Mouse (Mus musculus) olfactory bulb, adult 2 months (tissue): Measurements from ENCODE around the gene Olfr544. TPM values are rescaled to one million over a fixed set of nuclear protein-coding genes. Genes with fewer than 3 reads are reported as not detected.

Experiments
- H3K27ac ChIP-seq: fragments of 200-500 bp; 2 replicates; pipeline ENCODE4 v1.5.1; 2012; ENCODE audit warnings: low read depth, low read length; ENCODE audit not compliant: insufficient read depth
- H3K4me1 ChIP-seq: fragments of 200-500 bp; 2 replicates; pipeline ENCODE4 v1.6.1; 2012; ENCODE audit warnings: low read length; ENCODE audit not compliant: control insufficient read depth, insufficient read depth
- H3K4me3 ChIP-seq: fragments of 200-500 bp; 2 replicates; pipeline ENCODE4 v1.5.1; 2012; ENCODE audit warnings: mild to moderate bottlenecking, low read depth, low read length, moderate library complexity; ENCODE audit not compliant: insufficient read depth
- CTCF ChIP-seq: fragments of 200-500 bp; IDR thresholded peaks from 2 replicates; pipeline ENCODE4 v1.5.1; 2012; ENCODE audit warnings: low read depth, mild to moderate bottlenecking, low read length, moderate library complexity; ENCODE audit not compliant: insufficient read depth
- POLR2A ChIP-seq: fragments of 200-500 bp; IDR thresholded peaks from 2 replicates; pipeline ENCODE4 v1.6.1; 2012; ENCODE audit warnings: mild to moderate bottlenecking, low read depth, low read length, moderate library complexity; ENCODE audit not compliant: insufficient read depth
- WGBS: fragments of 180-500 bp; shearing (Covaris S2); methylation state at CpG from one replicate; pipeline ENCODE4 v1.1.7; 2018; 5-methylcytosine and 5-hydroxymethylcytosine counted together
- polyA plus RNA-seq: library from polyadenylated mRNA; stranded (reverse); fragments of >200 nt; gene quantifications from 2 replicates; pipeline ENCODE4 v1.2.4, GENCODE M21; 2012; ENCODE audit warnings: low replicate concordance; ENCODE audit not compliant: missing spikeins, insufficient read depth, insufficient read length

The Olfr544 gene
- polyA plus RNA-seq, 1 experiment, result not detected

GRCm38 (mm10) chr7:102444301-102444700 lies 43.8 kb downstream of the Olfr544 start:
- Histone ChIP-seq H3K4me3 (no peak overlapping the region), H3K27ac (no peak overlapping the region), H3K4me1 (peaks cover 3% of the 10 kb centered on the region; the same call in 1 of the 2 replicates)
- no peak for TF ChIP-seq POLR2A
- no peak for TF ChIP-seq CTCF
- WGBS, result 82% methylated on average over 2 of the region's 2 CpGs

DNA sequence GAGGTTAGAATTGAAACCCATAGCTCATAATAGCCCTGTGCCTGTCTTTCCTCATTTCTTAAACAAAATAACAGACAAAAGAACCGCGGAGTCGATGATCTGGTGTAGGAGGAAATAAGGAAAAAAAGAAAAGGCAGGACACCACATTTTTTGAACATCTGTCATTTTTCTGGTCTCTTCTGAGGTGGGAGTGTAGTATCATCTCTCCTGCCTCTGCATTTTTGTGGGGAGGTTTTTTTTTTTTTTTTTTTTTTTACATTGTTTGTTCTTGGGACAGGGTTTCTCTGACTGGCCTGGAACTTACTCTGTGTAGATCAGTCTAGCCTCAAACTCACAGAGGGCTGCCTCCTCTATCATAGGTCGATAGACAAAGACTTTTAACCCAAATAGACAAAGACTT lies 45.7 kb downstream of the Olfr544 start:
- Histone ChIP-seq H3K27ac (no peak overlapping the region), H3K4me3 (peak overlapping the region; percentile 80), H3K4me1 (peaks cover 3% of the 10 kb centered on the region; the same call in 1 of the 2 replicates)
- TF ChIP-seq POLR2A (no peak), CTCF (no peak)
- WGBS, result 1% methylated on average over 4 of the region's 4 CpGs

DNA sequence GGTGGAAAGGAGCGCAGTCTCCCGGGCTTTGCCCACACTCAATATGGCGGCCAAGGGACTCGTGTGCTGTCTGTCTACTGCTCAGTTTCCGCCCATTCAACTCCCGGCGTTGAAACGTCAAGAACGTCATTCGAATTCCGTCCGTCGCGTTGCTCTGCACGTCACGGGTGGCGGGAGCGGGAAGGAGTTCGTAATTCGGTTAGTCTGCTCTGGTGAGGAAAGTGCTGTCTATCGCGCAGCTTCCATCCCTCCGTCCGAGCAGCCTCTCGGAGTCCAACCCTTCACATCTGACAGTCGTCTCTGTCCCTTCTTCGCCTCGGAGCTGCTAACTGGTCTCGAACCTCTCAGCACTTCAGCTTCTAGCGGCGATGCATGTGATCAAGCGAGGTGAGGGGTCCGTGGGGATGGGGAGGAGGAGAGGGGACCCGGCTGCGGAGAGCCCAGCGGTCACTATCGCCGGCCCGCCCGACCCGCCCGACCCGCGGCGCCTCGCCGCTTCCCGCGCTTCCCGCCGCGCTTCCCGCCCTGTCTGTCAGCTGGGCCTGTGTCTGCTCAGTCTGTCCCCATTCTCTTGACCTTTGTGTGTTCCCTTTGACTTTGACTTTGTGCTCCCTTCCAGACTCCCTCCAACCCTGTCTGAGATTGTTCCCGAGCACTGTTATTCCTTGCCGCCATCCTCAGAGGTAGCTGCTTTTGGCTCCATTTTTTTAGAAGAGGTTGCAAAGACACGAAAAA lies 46.3 kb downstream of the Olfr544 start, which contains the start of gene Rrm1:
TSS of gene Rrm1 (plus strand) at position 39 of the 735 bp plus-strand sequence.
- no peak within 1 kb of the TSS for H3K27ac ChIP-seq
- peak within 1 kb of the TSS; percentile 80 for H3K4me3 ChIP-seq
- under 1% methylated on average over 53 of the region's 56 CpGs for WGBS
- TF ChIP-seq POLR2A (0 out of 2 replicates have a peak, but pooled peaks have one; percentile 21), CTCF (no peak)
- peaks cover 3% of the 10 kb centered on the region; the same call in 1 of the 2 replicates for H3K4me1 ChIP-seq

- Histone ChIP-seq H3K4me1 (peaks cover 3% of the 10 kb centered on the region; the same call in 1 of the 2 replicates), H3K27ac (no peak overlapping the region), H3K4me3 (no peak overlapping the region; the same call in 1 of the 2 replicates)
- 50% methylated on average over 15 of the region's 15 CpGs for WGBS
- TF ChIP-seq CTCF (no peak), POLR2A (no peak)
Observed at GRCm38 (mm10) chr7:102440822-102441656, 47.1 kb downstream of the Olfr544 start.

DNA sequence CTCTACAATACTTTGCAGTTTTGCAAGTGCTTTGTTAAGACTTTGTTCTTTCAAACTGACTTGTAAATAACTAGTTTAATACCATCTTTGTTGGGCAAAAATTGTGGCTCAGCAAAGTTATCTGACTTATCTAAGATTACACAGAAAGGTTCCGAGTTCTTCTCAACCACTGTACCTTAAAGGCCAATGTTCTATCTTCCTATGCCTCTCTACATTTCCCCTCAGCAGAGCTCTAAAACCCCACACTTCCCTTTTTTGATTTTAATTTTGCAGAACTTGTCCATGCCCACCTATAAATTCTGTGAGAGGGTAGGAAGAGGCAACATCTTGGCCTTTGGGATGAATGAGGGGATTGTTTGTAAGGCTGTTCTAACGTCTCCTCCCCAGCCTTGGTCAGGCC lies 53.8 kb downstream of the Olfr544 start:
- no peak overlapping the region for H3K27ac ChIP-seq
- no peaks in the 10 kb centered on the region for H3K4me1 ChIP-seq
- TF ChIP-seq CTCF (no peak), POLR2A (no peak)
- WGBS, result 83% methylated on average over 2 of the region's 2 CpGs
- no peak overlapping the region for H3K4me3 ChIP-seq

Other genes with a start within 250 kb of the Olfr544 start
- not detected in 2 replicates for gene Rhog, start 232.3 kb downstream of the Olfr544 start, polyA plus RNA-seq
- not detected in 2 replicates for gene Stim1, start 220.5 kb downstream of the Olfr544 start, polyA plus RNA-seq
- gene Rrm1, start 46.6 kb downstream of the Olfr544 start, polyA plus RNA-seq, result not detected in 2 replicates
- not detected in 2 replicates for gene Olfr543, start 6.6 kb downstream of the Olfr544 start, polyA plus RNA-seq
- not detected in 2 replicates for gene Olfr545, start 11.3 kb upstream of the Olfr544 start, polyA plus RNA-seq
- gene Olfr547, start 46.4 kb upstream of the Olfr544 start, polyA plus RNA-seq, result not detected in 2 replicates
- gene Olfr548-ps1, start 52.6 kb upstream of the Olfr544 start, polyA plus RNA-seq, result not detected in 2 replicates
- not detected in 2 replicates for gene Olfr549, start 61.6 kb upstream of the Olfr544 start, polyA plus RNA-seq
- not detected in 2 replicates for gene Trim21, start 77.2 kb upstream of the Olfr544 start, polyA plus RNA-seq
- not detected in 2 replicates for gene Olfr550, start 83.1 kb upstream of the Olfr544 start, polyA plus RNA-seq
- gene Olfr551, start 103.6 kb upstream of the Olfr544 start, polyA plus RNA-seq, result not detected in 2 replicates
- not detected in 2 replicates for gene Olfr552, start 109.5 kb upstream of the Olfr544 start, polyA plus RNA-seq
- not detected in 2 replicates for gene Olfr553, start 129.9 kb upstream of the Olfr544 start, polyA plus RNA-seq
- not detected in 2 replicates for gene Olfr554, start 150.1 kb upstream of the Olfr544 start, polyA plus RNA-seq
- not detected in 2 replicates for gene Olfr555, start 170.5 kb upstream of the Olfr544 start, polyA plus RNA-seq
- gene Olfr556, start 176.6 kb upstream of the Olfr544 start, polyA plus RNA-seq, result not detected in 2 replicates
- gene Trim68, start 199.0 kb upstream of the Olfr544 start, polyA plus RNA-seq, result not detected in 2 replicates
- gene Olfr557, start 207.6 kb upstream of the Olfr544 start, polyA plus RNA-seq, result not detected in 2 replicates
- not detected in 2 replicates for gene Olfr558, start 213.9 kb upstream of the Olfr544 start, polyA plus RNA-seq
- gene Olfr33, start 230.8 kb upstream of the Olfr544 start, polyA plus RNA-seq, result not detected in 2 replicates
- not detected in 2 replicates for gene Olfr559, start 239.2 kb upstream of the Olfr544 start, polyA plus RNA-seq